Mouse (Mus musculus) erythroblast, adult 5-6 weeks (primary cell): ENCODE measurements around the gene Atp6v1fnb. TPM values are rescaled to one million over a fixed set of nuclear protein-coding genes. Genes with fewer than 3 reads are reported as not detected.

Experiments
- ATAC-seq: replicated peaks from 2 replicates; pipeline ENCODE4 v1.8.0; 2016; ENCODE audit warnings: moderate number of reproducible peaks, mild to moderate bottlenecking, moderate TSS enrichment, inconsistent platforms; ENCODE audit not compliant: poor library complexity, low FRiP score, severe bottlenecking
- total RNA-seq, 2 experiments: library from RNA; stranded (forward) in 1 of 2; stranded (reverse) in 1 of 2; fragments of 150-400 nt in 1 of 2; fragments of 200-764, 138-1000 nt in 1 of 2; gene quantifications; 2 replicates each; pipeline versions ENCODE4 v1.2.3 to v1.2.4; 2015 to 2017; ENCODE audit warnings: low replicate concordance in 2 of 2

The Atp6v1fnb gene
- total RNA-seq, 2 experiments from 2014 or later: not detected

GRCm38 (mm10) chr6:29461502-29461901, 9.7 kb upstream of the Atp6v1fnb start:
- ATAC-seq: no peak

- no peak for ATAC-seq
Measured at GRCm38 (mm10) chr6:29463388-29463787, 7.8 kb upstream of the Atp6v1fnb start.

- peak; percentile 98 for ATAC-seq
Measured at GRCm38 (mm10) chr6:29467583-29468354, 3.5 kb upstream of the Atp6v1fnb start, which contains the start of gene Atp6v1f. Gene Atp6v1f (plus strand): TSS chr6:29467718.

GRCm38 (mm10) chr6:29468851-29469250, 2.4 kb upstream of the Atp6v1fnb start:
- no peak for ATAC-seq

- ATAC-seq: peak; percentile 94
Measured at GRCm38 (mm10) chr6:29473941-29474691, 2.9 kb downstream of the Atp6v1fnb start.

GRCm38 (mm10) chr6:29474736-29475135, 3.5 kb downstream of the Atp6v1fnb start:
- ATAC-seq: no peak

- ATAC-seq: no peak
Measured at GRCm38 (mm10) chr6:29482691-29483090, 11.5 kb downstream of the Atp6v1fnb start.

- ATAC-seq: peak; percentile 66
Measured at GRCm38 (mm10) chr6:29484716-29485559, 13.7 kb downstream of the Atp6v1fnb start.

GRCm38 (mm10) chr6:29485951-29486350, 14.7 kb downstream of the Atp6v1fnb start:
- no peak for ATAC-seq

- ATAC-seq: no peak
Measured at GRCm38 (mm10) chr6:29494101-29494500, 22.9 kb downstream of the Atp6v1fnb start.

GRCm38 (mm10) chr6:29496270-29496669, 25.0 kb downstream of the Atp6v1fnb start:
- no peak for ATAC-seq

GRCm38 (mm10) chr6:29497791-29498190, 26.6 kb downstream of the Atp6v1fnb start:
- ATAC-seq: no peak

- ATAC-seq: no peak
Measured at GRCm38 (mm10) chr6:29500177-29500576, 28.9 kb downstream of the Atp6v1fnb start.

- ATAC-seq: no peak
Measured at GRCm38 (mm10) chr6:29500810-29501209, 29.6 kb downstream of the Atp6v1fnb start.

GRCm38 (mm10) chr6:29501599-29501998, 30.4 kb downstream of the Atp6v1fnb start:
- ATAC-seq: no peak

GRCm38 (mm10) chr6:29505493-29505892, 34.3 kb downstream of the Atp6v1fnb start:
- ATAC-seq: no peak

- ATAC-seq: no peak
Measured at GRCm38 (mm10) chr6:29506834-29507233, 35.6 kb downstream of the Atp6v1fnb start.

GRCm38 (mm10) chr6:29507447-29508309, 36.4 kb downstream of the Atp6v1fnb start, which contains the start of gene Kcp:
Gene Kcp (minus strand): TSS chr6:29507952.
- ATAC-seq: no peak

GRCm38 (mm10) chr6:29509086-29509485, 37.8 kb downstream of the Atp6v1fnb start:
- no peak for ATAC-seq
